Mouse (Mus musculus) cerebellum, adult 2 months (tissue): ENCODE data around the gene Castor2.

Experiments
- CTCF ChIP-seq: fragments of 200-500 bp; IDR thresholded peaks from 2 replicates; pipeline ENCODE4 v1.5.1; 2011; ENCODE audit warnings: low read depth, mild to moderate bottlenecking, control low read depth, low read length, moderate library complexity, borderline replicate concordance; ENCODE audit not compliant: insufficient read depth
- POLR2A ChIP-seq: fragments of 200-500 bp; IDR thresholded peaks from 2 replicates; pipeline ENCODE4 v1.6.1; 2011; ENCODE audit warnings: low read length, control low read depth, borderline replicate concordance; ENCODE audit not compliant: insufficient read depth

GRCm38 (mm10) chr5:134119481-134120120 lies 20.1 kb downstream of the Castor2 start:
- TF ChIP-seq POLR2A = no peak
- no peak for TF ChIP-seq CTCF
